Mouse (Mus musculus): ENCODE results near the gene Plcb2. TPM values are rescaled to one million over a fixed set of nuclear protein-coding genes. Genes with fewer than 3 reads are reported as not detected.

Plcb2 gene
- polyA plus RNA-seq (2012; rRNA removed), result 1.0 and 1.4 TPM in 2 replicates

GRCm38 (mm10) chr2:118728337-118728736 lies at the start of gene Plcb2:
TSS of gene Plcb2 (minus strand) at chr2:118728438.

GRCm38 (mm10) chr2:118772158-118772874 lies 44.1 kb upstream of the Plcb2 start, which contains the start of gene Phgr1:
TSS of gene Phgr1 (plus strand) at chr2:118772769.

GRCm38 (mm10) chr2:118761906-118762783 lies 33.9 kb upstream of the Plcb2 start, which contains the start of gene Ccdc9b:
TSS of gene Ccdc9b (minus strand) at chr2:118762661.

GRCm38 (mm10) chr2:118745232-118745884 lies 17.1 kb upstream of the Plcb2 start, which contains the start of gene Inafm2:
TSS of gene Inafm2 (plus strand) at chr2:118745758.

GRCm38 (mm10) chr2:118703913-118704730 lies 24.1 kb downstream of the Plcb2 start, which contains the start of gene Ankrd63:
TSS of gene Ankrd63 (minus strand) at chr2:118703963.

GRCm38 (mm10) chr2:118662902-118663803 lies 65.1 kb downstream of the Plcb2 start, which contains the start of gene Pak6:
TSS of gene Pak6 (plus strand) at chr2:118663303.

Other genes with a start within 250 kb of the Plcb2 start
- gene Srp14, start 248.7 kb downstream of the Plcb2 start, polyA plus RNA-seq (2012; rRNA removed), result 247 and 266 TPM in 2 replicates
- 9.2 and 12.2 TPM in 2 replicates for gene Bmf, start 178.8 kb downstream of the Plcb2 start, polyA plus RNA-seq (2012; rRNA removed)
- 28.7 and 38.9 TPM in 2 replicates for gene Bub1b, start 130.2 kb downstream of the Plcb2 start, polyA plus RNA-seq (2012; rRNA removed)
- gene Pak6, start 65.1 kb downstream of the Plcb2 start, polyA plus RNA-seq (2012; rRNA removed), result 20.2 and 22.6 TPM in 2 replicates
- 0.23 and 0.36 TPM in 2 replicates for gene Ankrd63, start 24.5 kb downstream of the Plcb2 start, polyA plus RNA-seq (2012; rRNA removed)
- gene Inafm2, start 17.3 kb upstream of the Plcb2 start, polyA plus RNA-seq (2012; rRNA removed), result 9.9 and 11.5 TPM in 2 replicates
- gene Ccdc9b, start 34.2 kb upstream of the Plcb2 start, polyA plus RNA-seq (2012; rRNA removed), result 2.5 and 2.9 TPM in 2 replicates
- gene Phgr1, start 44.3 kb upstream of the Plcb2 start, polyA plus RNA-seq (2012; rRNA removed), result 0.12 TPM in 1 of 2 replicates, not detected in the other
- gene Disp2, start 51.3 kb upstream of the Plcb2 start, polyA plus RNA-seq (2012; rRNA removed), result 57.0 and 66.4 TPM in 2 replicates
- gene Knstrn, start 85.6 kb upstream of the Plcb2 start, polyA plus RNA-seq (2012; rRNA removed), result 40.0 and 55.7 TPM in 2 replicates
- 71.5 and 74.5 TPM in 2 replicates for gene Ivd, start 133.5 kb upstream of the Plcb2 start, polyA plus RNA-seq (2012; rRNA removed)
- 18.6 and 21.1 TPM in 2 replicates for gene Bahd1, start 171.9 kb upstream of the Plcb2 start, polyA plus RNA-seq (2012; rRNA removed)
- 9.7 and 18.0 TPM in 2 replicates for gene Chst14, start 198.1 kb upstream of the Plcb2 start, polyA plus RNA-seq (2012; rRNA removed)